Mouse (Mus musculus): ENCODE data around the gene Epb41l2. TPM values are rescaled to one million over a fixed set of nuclear protein-coding genes. Genes with fewer than 3 reads are reported as not detected.

Epb41l2 gene
- polyA plus RNA-seq, 1 experiment, result 121 TPM

DNA sequence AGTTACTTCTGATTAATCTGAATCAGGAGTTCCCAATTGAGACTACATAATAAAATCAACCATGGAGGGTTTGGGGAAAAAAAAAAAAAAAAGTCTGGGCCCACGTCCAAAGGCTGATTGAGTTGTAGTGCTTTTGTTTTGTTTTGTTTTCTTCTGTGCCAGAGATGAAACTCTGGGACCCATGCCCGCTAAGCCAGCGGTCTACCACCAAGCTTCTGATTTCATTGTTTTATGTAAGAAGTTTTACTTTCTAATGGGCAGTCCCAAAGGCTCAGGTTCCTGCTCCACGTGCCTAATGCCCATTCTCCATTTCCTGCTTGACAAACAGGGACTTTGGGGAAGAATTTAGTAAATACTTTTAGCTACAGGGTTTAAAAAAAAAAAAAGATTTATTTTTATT is 33.9 kb upstream of the Epb41l2 start:
- TF ChIP-seq CTCF (IDR thresholded peaks at IDR 0.05; ENCODE audit: extremely low read depth, insufficient read depth, low read length) (no peak), POLR2A (IDR thresholded peaks at IDR 0.05; ENCODE audit: extremely low read depth, insufficient read depth, low read length) (no peak)
- no peak overlapping the region for H3K27ac ChIP-seq (ENCODE audit: insufficient read depth, low read length)
- H3K4me3 ChIP-seq (ENCODE audit: insufficient read depth, low read length), result no peak overlapping the region
- H3K4me1 ChIP-seq (ENCODE audit: control insufficient read depth, insufficient read depth, low read length), result no peaks in the 10 kb centered on the region

DNA sequence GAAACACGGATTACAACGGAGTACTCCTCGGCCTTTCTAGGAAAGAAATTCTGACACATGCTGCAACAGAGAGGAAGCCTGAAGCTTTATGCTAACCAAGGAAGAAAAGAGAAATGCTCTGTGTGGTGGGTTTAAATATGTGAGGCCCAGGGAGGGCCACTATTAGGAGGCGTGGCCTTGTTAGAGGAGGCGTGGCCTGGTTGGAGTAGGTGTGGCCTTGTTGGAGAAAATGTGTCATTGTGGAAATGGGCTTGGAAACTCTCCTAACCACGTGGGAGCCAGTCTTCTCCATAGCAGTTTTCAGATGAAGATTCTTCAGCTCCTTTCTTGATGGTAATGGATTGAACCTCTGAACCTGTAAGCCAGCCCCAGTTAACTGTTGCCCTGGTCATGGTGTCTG is 32.1 kb upstream of the Epb41l2 start:
- peaks cover 2% of the 10 kb centered on the region; the same call in 1 of the 2 replicates for H3K4me1 ChIP-seq (ENCODE audit: control insufficient read depth, insufficient read depth, low read length)
- TF ChIP-seq CTCF (IDR thresholded peaks at IDR 0.05; ENCODE audit: extremely low read depth, insufficient read depth, low read length) (no peak), POLR2A (IDR thresholded peaks at IDR 0.05; ENCODE audit: extremely low read depth, insufficient read depth, low read length) (no peak)
- no peak overlapping the region for H3K4me3 ChIP-seq (ENCODE audit: insufficient read depth, low read length)
- H3K27ac ChIP-seq (ENCODE audit: insufficient read depth, low read length), result no peak overlapping the region

DNA sequence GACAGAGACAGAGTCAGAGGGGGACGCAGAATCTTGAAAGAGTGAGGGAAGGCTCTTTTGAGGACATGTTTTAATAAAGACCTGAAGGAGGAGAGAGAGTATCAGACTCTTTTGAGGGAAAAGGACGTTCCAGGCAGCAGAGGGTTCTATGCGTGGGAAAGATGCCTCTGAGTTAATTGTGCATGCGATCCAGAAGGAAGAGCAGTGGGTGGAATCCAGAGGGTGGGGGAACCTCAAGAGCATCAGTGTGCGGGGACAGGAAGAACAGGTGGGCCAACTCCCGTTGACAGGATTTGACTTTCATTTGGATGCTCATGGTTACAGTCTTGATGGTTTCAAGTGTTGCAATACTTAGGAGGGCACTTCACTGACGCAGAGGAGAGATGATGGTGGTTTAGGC is 29.5 kb upstream of the Epb41l2 start:
- no peak overlapping the region for H3K27ac ChIP-seq (ENCODE audit: insufficient read depth, low read length)
- TF ChIP-seq CTCF (IDR thresholded peaks at IDR 0.05; ENCODE audit: extremely low read depth, insufficient read depth, low read length) (no peak), POLR2A (IDR thresholded peaks at IDR 0.05; ENCODE audit: extremely low read depth, insufficient read depth, low read length) (no peak)
- H3K4me3 ChIP-seq (ENCODE audit: insufficient read depth, low read length), result no peak overlapping the region
- peaks cover 2% of the 10 kb centered on the region; the same call in 1 of the 2 replicates for H3K4me1 ChIP-seq (ENCODE audit: control insufficient read depth, insufficient read depth, low read length)

DNA sequence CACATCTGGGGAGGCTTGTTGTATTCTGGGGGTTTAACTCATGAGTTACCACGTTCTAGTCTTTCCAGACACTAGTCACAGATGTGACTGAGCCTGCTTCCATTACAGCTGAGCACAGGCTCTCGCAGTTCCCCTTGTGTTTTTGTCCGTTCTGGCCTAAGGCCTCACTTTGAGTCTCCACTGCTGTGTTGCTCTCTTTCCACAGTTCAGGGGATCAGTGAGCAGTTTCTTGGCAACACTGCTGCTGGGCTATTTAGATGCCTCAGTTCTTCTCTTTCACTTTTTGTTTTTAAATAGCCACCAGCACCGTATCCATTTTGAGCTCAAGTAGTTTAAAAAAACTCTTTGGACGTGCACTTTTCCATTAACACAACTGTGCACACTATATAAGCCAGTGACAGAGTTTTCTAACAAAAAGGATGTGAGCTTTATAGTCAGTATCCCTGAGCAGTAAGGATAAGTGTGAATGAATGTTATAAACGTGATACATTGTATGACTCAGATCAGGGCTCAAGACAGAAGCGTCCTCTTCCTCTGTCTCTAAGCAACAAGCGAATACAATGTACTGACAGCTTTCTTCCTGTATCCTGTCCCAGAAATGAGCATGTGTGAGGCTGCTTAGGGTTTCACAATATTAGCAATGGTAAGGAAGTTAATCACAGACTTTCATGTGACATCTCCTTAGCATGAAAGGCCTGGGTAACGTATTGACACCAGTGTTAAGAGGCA is 28.1 kb upstream of the Epb41l2 start:
- no peak overlapping the region for H3K27ac ChIP-seq (ENCODE audit: insufficient read depth, low read length)
- no peak overlapping the region for H3K4me3 ChIP-seq (ENCODE audit: insufficient read depth, low read length)
- TF ChIP-seq CTCF (IDR thresholded peaks at IDR 0.05; ENCODE audit: extremely low read depth, insufficient read depth, low read length), result no peak
- no peak for TF ChIP-seq POLR2A (IDR thresholded peaks at IDR 0.05; ENCODE audit: extremely low read depth, insufficient read depth, low read length)
- H3K4me1 ChIP-seq (ENCODE audit: control insufficient read depth, insufficient read depth, low read length), result peaks cover 2% of the 10 kb centered on the region; the same call in 1 of the 2 replicates

DNA sequence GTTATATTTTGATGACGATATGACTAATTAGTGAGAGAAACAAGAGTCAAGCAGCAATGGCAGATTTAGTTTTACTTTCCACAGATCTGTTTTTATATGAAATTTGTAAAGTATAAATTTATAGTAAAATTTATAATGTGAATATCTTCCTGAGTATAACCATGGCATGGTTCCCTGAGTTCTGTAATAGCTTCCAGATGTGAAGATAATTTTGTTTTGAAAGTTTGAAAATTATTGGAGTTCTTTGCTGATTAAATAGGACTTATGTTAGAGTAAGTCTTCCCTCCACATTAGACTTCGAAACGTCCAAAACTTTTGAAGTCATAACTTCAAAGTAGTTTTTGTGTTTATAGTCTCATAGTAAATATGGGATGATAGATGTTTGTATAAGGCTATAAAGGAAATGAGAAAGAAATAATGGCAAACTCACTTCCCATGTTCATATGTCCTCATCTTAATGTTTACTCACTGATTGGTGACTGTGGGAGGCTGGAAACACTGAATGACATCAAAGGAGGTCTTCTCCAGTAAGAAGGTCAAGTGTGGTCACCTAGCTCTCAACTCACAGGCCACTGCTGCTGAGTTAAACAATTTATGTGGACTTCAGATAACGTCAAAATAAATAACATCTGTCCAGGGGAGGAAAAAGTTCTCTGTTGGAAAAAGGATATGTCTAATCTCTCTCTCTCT is 26.1 kb upstream of the Epb41l2 start:
- TF ChIP-seq POLR2A (IDR thresholded peaks at IDR 0.05; ENCODE audit: extremely low read depth, insufficient read depth, low read length), result no peak
- TF ChIP-seq CTCF (IDR thresholded peaks at IDR 0.05; ENCODE audit: extremely low read depth, insufficient read depth, low read length), result no peak
- Histone ChIP-seq H3K4me1 (ENCODE audit: control insufficient read depth, insufficient read depth, low read length) (peaks cover 2% of the 10 kb centered on the region; the same call in 1 of the 2 replicates), H3K4me3 (ENCODE audit: insufficient read depth, low read length) (no peak overlapping the region), H3K27ac (ENCODE audit: insufficient read depth, low read length) (no peak overlapping the region)

DNA sequence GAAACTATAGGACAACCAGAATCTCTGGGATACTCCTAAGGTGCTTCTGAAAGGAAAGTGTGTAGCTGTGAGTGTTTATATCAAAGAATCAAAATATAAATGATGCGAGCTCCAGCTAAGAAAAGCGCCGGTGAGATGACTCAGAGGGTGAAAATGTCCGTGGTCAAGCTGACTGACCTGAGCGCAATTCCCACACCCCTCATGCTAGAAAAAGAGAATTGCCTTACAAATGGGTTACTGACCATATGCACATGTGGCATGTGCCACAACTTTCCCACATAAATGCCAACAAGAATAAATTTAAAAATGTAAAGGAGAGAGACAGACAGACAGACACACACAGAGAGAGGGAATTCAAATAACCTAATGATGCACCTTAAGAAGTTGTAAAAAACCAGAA is 18.9 kb upstream of the Epb41l2 start:
- no peak overlapping the region for H3K27ac ChIP-seq (ENCODE audit: insufficient read depth, low read length)
- TF ChIP-seq CTCF (IDR thresholded peaks at IDR 0.05; ENCODE audit: extremely low read depth, insufficient read depth, low read length) (no peak), POLR2A (IDR thresholded peaks at IDR 0.05; ENCODE audit: extremely low read depth, insufficient read depth, low read length) (no peak)
- no peak overlapping the region for H3K4me3 ChIP-seq (ENCODE audit: insufficient read depth, low read length)
- no peaks in the 10 kb centered on the region for H3K4me1 ChIP-seq (ENCODE audit: control insufficient read depth, insufficient read depth, low read length)

DNA sequence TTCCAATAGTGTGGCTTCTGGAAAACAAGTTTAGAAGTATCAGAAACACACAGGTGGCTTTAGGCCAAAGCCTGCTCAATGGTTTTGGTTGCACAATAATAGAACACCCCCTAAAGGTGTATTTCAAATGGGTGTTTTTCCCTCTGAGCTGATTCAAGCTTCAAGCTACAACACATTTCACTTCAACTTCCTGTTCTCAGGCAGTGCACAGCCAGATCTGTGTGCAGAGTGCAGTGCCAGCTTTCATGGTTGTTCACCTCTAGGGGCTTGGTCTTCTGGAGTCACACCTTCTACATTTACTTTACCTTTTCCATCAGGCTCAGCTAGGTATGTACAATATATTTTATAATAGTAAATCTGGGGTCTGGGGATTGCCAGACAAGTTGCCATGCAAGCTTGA is 16.8 kb upstream of the Epb41l2 start:
- no peak for TF ChIP-seq CTCF (IDR thresholded peaks at IDR 0.05; ENCODE audit: extremely low read depth, insufficient read depth, low read length)
- no peak for TF ChIP-seq POLR2A (IDR thresholded peaks at IDR 0.05; ENCODE audit: extremely low read depth, insufficient read depth, low read length)
- Histone ChIP-seq H3K4me1 (ENCODE audit: control insufficient read depth, insufficient read depth, low read length) (no peaks in the 10 kb centered on the region), H3K4me3 (ENCODE audit: insufficient read depth, low read length) (no peak overlapping the region), H3K27ac (ENCODE audit: insufficient read depth, low read length) (no peak overlapping the region)

DNA sequence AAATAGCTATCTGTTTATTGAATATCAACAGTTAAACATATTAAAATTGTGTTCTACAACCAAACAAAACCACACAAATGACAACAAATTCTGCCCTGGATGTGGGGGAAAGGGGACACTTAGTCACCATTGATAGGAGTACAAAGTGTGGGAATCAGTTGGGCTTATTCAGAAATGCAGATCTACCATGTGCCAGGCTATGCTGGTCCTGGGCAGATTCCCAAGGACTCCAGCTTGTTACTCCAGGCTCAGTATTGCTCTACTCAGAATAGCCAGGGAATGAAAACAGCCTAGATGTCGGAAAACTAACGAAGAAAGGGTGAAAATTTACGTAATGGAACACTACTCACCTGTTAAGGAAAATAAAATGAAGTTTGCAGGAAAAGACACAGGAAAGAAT is 5.7 kb upstream of the Epb41l2 start:
- H3K4me3 ChIP-seq (ENCODE audit: insufficient read depth, low read length), result no peak overlapping the region
- TF ChIP-seq POLR2A (IDR thresholded peaks at IDR 0.05; ENCODE audit: extremely low read depth, insufficient read depth, low read length) (no peak), CTCF (IDR thresholded peaks at IDR 0.05; ENCODE audit: extremely low read depth, insufficient read depth, low read length) (no peak)
- H3K27ac ChIP-seq (ENCODE audit: insufficient read depth, low read length), result no peak overlapping the region
- H3K4me1 ChIP-seq (ENCODE audit: control insufficient read depth, insufficient read depth, low read length), result no peaks in the 10 kb centered on the region

DNA sequence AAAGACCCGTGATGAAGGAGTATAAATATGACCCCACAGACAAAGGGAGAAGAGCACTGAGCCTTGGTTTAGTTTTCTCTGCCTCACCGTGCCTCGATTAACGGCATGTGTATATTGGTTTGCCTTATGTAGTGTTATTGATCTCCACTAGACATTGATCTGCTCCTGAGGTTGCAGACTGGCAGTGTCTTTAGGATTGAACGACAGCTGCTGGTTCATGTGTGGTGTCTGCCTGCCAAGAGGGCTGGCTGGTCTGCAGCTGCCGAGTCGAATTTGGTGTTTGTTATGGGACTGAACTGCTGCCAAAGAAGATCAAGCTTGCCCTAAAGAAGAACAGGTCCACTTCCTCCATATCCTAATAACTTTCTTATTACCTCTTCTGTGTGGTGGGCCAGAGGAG is 5.2 kb upstream of the Epb41l2 start:
- TF ChIP-seq POLR2A (IDR thresholded peaks at IDR 0.05; ENCODE audit: extremely low read depth, insufficient read depth, low read length), result no peak
- TF ChIP-seq CTCF (IDR thresholded peaks at IDR 0.05; ENCODE audit: extremely low read depth, insufficient read depth, low read length), result no peak
- no peak overlapping the region for H3K4me3 ChIP-seq (ENCODE audit: insufficient read depth, low read length)
- no peak overlapping the region for H3K27ac ChIP-seq (ENCODE audit: insufficient read depth, low read length)
- H3K4me1 ChIP-seq (ENCODE audit: control insufficient read depth, insufficient read depth, low read length), result no peaks in the 10 kb centered on the region
